Mouse (Mus musculus) E14TG2a.4 (cell line): ENCODE results near the gene Acvr1b.

ENCODE experiments used
- CTCF ChIP-seq: conservative IDR thresholded peaks from 2 replicates; pipeline ENCODE4 v1.5.1; 2014; ENCODE audit warnings: low read length
- NANOG ChIP-seq: IDR thresholded peaks from 2 replicates; pipeline ENCODE4 v1.6.1; 2014; ENCODE audit warnings: borderline replicate concordance, low read length, mixed read lengths
- POU5F1 ChIP-seq: IDR thresholded peaks from 2 replicates; pipeline ENCODE4 v1.6.1; 2014; ENCODE audit warnings: low read length, borderline replicate concordance

- TF ChIP-seq CTCF (no peak), NANOG (no peak), POU5F1 (no peak)
Observed at GRCm38 (mm10) chr15:101147115-101147909, 26.6 kb upstream of the Acvr1b start.
